ENCODE assay signal across 24 mouse cellular contexts in genomic region chr3:116123827-116124226, GRCm38 (mm10).
"Had no signal": no experiment of that assay in that cellular context is flagged by ENCODE, and none has a peak within 500 bp of the region (broad histone marks: within the 10 kb centered on the region; RNA-seq: fewer than 3 reads in every experiment).

No protein-coding gene starts in this region.

- H3K4me2 ChIP-seq: heart, embryonic 12.5 days; hindbrain, embryonic 12.5 days; hindbrain, embryonic 14.5 days; intestine, embryonic 15.5 days; kidney, embryonic 15.5 days; limb, embryonic 12.5 days had no signal

- H3K9ac ChIP-seq: heart, embryonic 12.5 days; hindbrain, embryonic 12.5 days; hindbrain, embryonic 14.5 days; intestine, embryonic 15.5 days; kidney, embryonic 15.5 days; limb, embryonic 12.5 days had no signal

- DNase-seq: gastrocnemius, postnatal 14 days; gastrocnemius, postnatal 36 days; heart, adult 18-20 months; heart, postnatal 10 days; heart, postnatal 4 days; kidney, adult 2 months; kidney, adult 9 months; kidney, postnatal 25 days; kidney, postnatal 4 days had no signal

- ATAC-seq: hindbrain, embryonic 16.5 days; inflammation-experienced regulatory T-cells, adult 6 months; intestine, embryonic 15.5 days; intestine, postnatal 0 days had no signal

- H3K4me1 ChIP-seq: intestine, embryonic 15.5 days had no signal

- H3K27me3 ChIP-seq: heart, embryonic 12.5 days; hindbrain, embryonic 12.5 days; intestine, embryonic 15.5 days; kidney, embryonic 15.5 days; limb, embryonic 12.5 days had no signal

- H3K9me3 ChIP-seq: heart, embryonic 10.5 days; heart, embryonic 12.5 days; hindbrain, embryonic 10.5 days; hindbrain, embryonic 12.5 days; intestine, embryonic 15.5 days; kidney, embryonic 15.5 days; limb, embryonic 10.5 days; limb, embryonic 12.5 days had no signal

- H3K27ac ChIP-seq: heart, embryonic 10.5 days; hindbrain, embryonic 10.5 days; hindbrain, embryonic 12.5 days; hindbrain, embryonic 14.5 days; intestine, embryonic 15.5 days; kidney, embryonic 15.5 days; kidney, postnatal 0 days; layer of hippocampus, adult 2 months; left cerebral cortex, adult 2 months; limb, embryonic 10.5 days; limb, embryonic 12.5 days had no signal

- H3K36me3 ChIP-seq: intestine, embryonic 15.5 days had no signal

- H3K4me3 ChIP-seq: heart, embryonic 10.5 days; heart, embryonic 12.5 days; hindbrain, embryonic 10.5 days; hindbrain, embryonic 12.5 days; intestine, embryonic 15.5 days; kidney, embryonic 15.5 days; layer of hippocampus, adult 2 months; left cerebral cortex, adult 2 months; limb, embryonic 10.5 days; limb, embryonic 12.5 days had no signal
